ENCODE assay signal across 10 mouse cellular contexts in genomic region chr1:87142456-87142855, GRCm38 (mm10). TPM values are rescaled to one million over a fixed set of nuclear protein-coding genes. Genes with fewer than 3 reads are reported as not detected.
DNase-seq lines count a peak whose midpoint lies in the region; ATAC-seq and TF ChIP-seq lines count a peak whose summit lies in the region.
"Had no signal": no experiment of that assay in that cellular context is flagged by ENCODE, and none has a peak within 500 bp of the region (broad histone marks: within the 10 kb centered on the region; RNA-seq: fewer than 3 reads in every experiment).

No protein-coding gene starts in this region.

- H3K36me3 ChIP-seq in embryonic facial prominence, embryonic 11.5 days (replicated peaks; ENCODE audit: control insufficient read depth, insufficient read depth, low read depth, low read length), result no peaks in the 10 kb centered on the region
- H3K36me3 ChIP-seq in embryonic facial prominence, embryonic 10.5 days (replicated peaks), result no peaks in the 10 kb centered on the region
- H3K36me3 ChIP-seq in forebrain, postnatal 0 days (ENCODE audit: insufficient read depth), result no peaks in the 10 kb centered on the region
- no peaks in the 10 kb centered on the region for H3K36me3 ChIP-seq in midbrain, embryonic 16.5 days (ENCODE audit: control insufficient read depth, insufficient read depth, low read length)

- no peak overlapping the region for H3K4me2 ChIP-seq in embryonic facial prominence, embryonic 11.5 days (ENCODE audit: low read depth, low read length)
- no peak overlapping the region for H3K4me2 ChIP-seq in forebrain, postnatal 0 days (ENCODE audit: low read depth)
- H3K4me2 ChIP-seq in midbrain, embryonic 16.5 days (ENCODE audit: low read length), result no peak overlapping the region

- H3K9ac ChIP-seq in embryonic facial prominence, embryonic 11.5 days (replicated peaks; ENCODE audit: low read length), result no peak overlapping the region
- no peak overlapping the region for H3K9ac ChIP-seq in forebrain, postnatal 0 days
- H3K9ac ChIP-seq in midbrain, embryonic 16.5 days (ENCODE audit: low read depth, low read length), result no peak overlapping the region

- no peak overlapping the region for H3K4me3 ChIP-seq in embryonic facial prominence, embryonic 11.5 days (ENCODE audit: low read depth, low read length)
- H3K4me3 ChIP-seq in embryonic facial prominence, embryonic 10.5 days, result no peak overlapping the region
- no peak overlapping the region for H3K4me3 ChIP-seq in forebrain, postnatal 0 days (ENCODE audit: low read depth, low read length)
- H3K4me3 ChIP-seq in midbrain, embryonic 16.5 days (ENCODE audit: low read depth, low read length), result no peak overlapping the region

- H3K27me3 ChIP-seq in embryonic facial prominence, embryonic 11.5 days (ENCODE audit: control insufficient read depth, insufficient read depth, low read length), result no peaks in the 10 kb centered on the region
- peaks cover under 1% of the 10 kb centered on the region; the same call in 1 of the 2 replicates for H3K27me3 ChIP-seq in embryonic facial prominence, embryonic 10.5 days (replicated peaks; ENCODE audit: low read depth, poor library complexity, severe bottlenecking)
- no peaks in the 10 kb centered on the region for H3K27me3 ChIP-seq in forebrain, postnatal 0 days (ENCODE audit: insufficient read depth, low read length)
- no peaks in the 10 kb centered on the region for H3K27me3 ChIP-seq in midbrain, embryonic 16.5 days (ENCODE audit: control insufficient read depth, insufficient read depth, low read depth, low read length)

- 73% methylated on average over 9 of the region's 9 CpGs for WGBS in embryonic facial prominence, embryonic 11.5 days
- WGBS in embryonic facial prominence, embryonic 10.5 days, result 83% methylated on average over 9 of the region's 9 CpGs
- 47% methylated on average over 9 of the region's 9 CpGs for WGBS in forebrain, postnatal 0 days
- 50% methylated on average over 9 of the region's 9 CpGs for WGBS in midbrain, embryonic 16.5 days

- 0 out of 2 replicates have a peak, but pooled peaks have one; percentile 23 for ATAC-seq in embryonic facial prominence, embryonic 11.5 days (replicated peaks; ENCODE audit: insufficient number of reproducible peaks, low FRiP score, low TSS enrichment, low read depth)
- ATAC-seq in forebrain, postnatal 0 days, result peak; percentile 82
- ATAC-seq in midbrain, embryonic 16.5 days, result peak; percentile 80
- no peak for ATAC-seq in activated CD4-positive, CD25-positive, alpha-beta regulatory T cell, adult 4 months

- intact Hi-C loops in left cerebral cortex, postnatal 10 days (cut with DNase I), result no loop called here

- H3K27ac ChIP-seq in embryonic facial prominence, embryonic 11.5 days (replicated peaks; ENCODE audit: low read depth, low read length), result no peak overlapping the region
- H3K27ac ChIP-seq in embryonic facial prominence, embryonic 10.5 days (replicated peaks), result no peak overlapping the region
- H3K27ac ChIP-seq in forebrain, postnatal 0 days (ENCODE audit: low read depth, low read length), result no peak overlapping the region
- no peak overlapping the region for H3K27ac ChIP-seq in midbrain, embryonic 16.5 days (ENCODE audit: low read length)

- H3K9me3 ChIP-seq in embryonic facial prominence, embryonic 11.5 days (replicated peaks; ENCODE audit: control insufficient read depth, low read length), result no peaks in the 10 kb centered on the region
- no peaks in the 10 kb centered on the region for H3K9me3 ChIP-seq in embryonic facial prominence, embryonic 10.5 days
- no peaks in the 10 kb centered on the region for H3K9me3 ChIP-seq in forebrain, postnatal 0 days (ENCODE audit: low read length)
- H3K9me3 ChIP-seq in midbrain, embryonic 16.5 days (replicated peaks; ENCODE audit: control insufficient read depth, low read length, poor library complexity, severe bottlenecking), result no peaks in the 10 kb centered on the region

- no peak for DNase-seq in embryonic facial prominence, embryonic 11.5 days (ENCODE audit: low spot score)
- DNase-seq in embryonic facial prominence, embryonic 10.5 days (ENCODE audit: low spot score), result no peak
- peak; percentile 68 for DNase-seq in MN1 (ENCODE audit: low spot score)
- DNase-seq in forebrain, postnatal 0 days, result peak; percentile 50
- no peak for DNase-seq in layer of hippocampus, adult 11-12 months (ENCODE audit: low spot score)
- no peak for DNase-seq in left cerebral cortex, postnatal 10 days (ENCODE audit: extremely low spot score in 1 of 2, low spot score in 2 of 2)
- DNase-seq: kidney, adult 2 months; liver had no signal

- H3K4me1 ChIP-seq in embryonic facial prominence, embryonic 11.5 days (ENCODE audit: control insufficient read depth, insufficient read depth, low read length), result no peaks in the 10 kb centered on the region
- no peaks in the 10 kb centered on the region for H3K4me1 ChIP-seq in embryonic facial prominence, embryonic 10.5 days
- H3K4me1 ChIP-seq in forebrain, postnatal 0 days (ENCODE audit: insufficient read depth), result no peaks in the 10 kb centered on the region
- H3K4me1 ChIP-seq in midbrain, embryonic 16.5 days (ENCODE audit: control insufficient read depth, insufficient read depth, low read length), result peaks cover 10% of the 10 kb centered on the region; the same call in 1 of the 2 replicates

- no peak for TF ChIP-seq CTCF in forebrain, postnatal 0 days (IDR thresholded peaks at IDR 0.05; ENCODE audit: low read depth)

RNA-seq across cellular contexts. Expression of gene Ecel1, which starts 13.9 kb away (rescaled TPM):
- 0.74 and 2.1 TPM in 2 replicates for polyA plus RNA-seq in embryonic facial prominence, embryonic 11.5 days (2014; fragmentation: Nextera tagmentation; extraction: Ambion mirVana)
- 1.2 and 3.1 TPM in 2 replicates for polyA plus RNA-seq in embryonic facial prominence, embryonic 10.5 days (2016; fragmentation: Nextera tagmentation; extraction: Ambion mirVana)
- total RNA-seq in forebrain, postnatal 0 days (2014; rRNA removed), result 19.1 and 36.1 TPM in 2 replicates
- 17.8 and 28.5 TPM in 2 replicates for polyA plus RNA-seq in forebrain, postnatal 0 days (2015; fragmentation: Nextera tagmentation; extraction: Ambion mirVana)
- 14.4 and 25.7 TPM in 2 replicates for polyA plus RNA-seq in midbrain, embryonic 16.5 days (2015; fragmentation: Nextera tagmentation; extraction: Ambion mirVana)
- polyA plus RNA-seq in activated CD4-positive, CD25-positive, alpha-beta regulatory T cell, adult 4 months (2017; shearing (Covaris generic)), result under 1 TPM in 1 of 2 experiments, not detected in 1; 0.36 TPM
- total RNA-seq in left cerebral cortex, postnatal 10 days (2021), result 1 to 10 TPM; 4.6 to 6.5 TPM

RNA-seq across cellular contexts. Expression of gene Akp3, which starts 17.7 kb away (rescaled TPM):
- not detected in 2 replicates for polyA plus RNA-seq in embryonic facial prominence, embryonic 11.5 days (2014; fragmentation: Nextera tagmentation; extraction: Ambion mirVana)
- not detected in 2 replicates for polyA plus RNA-seq in embryonic facial prominence, embryonic 10.5 days (2016; fragmentation: Nextera tagmentation; extraction: Ambion mirVana)
- not detected in 2 replicates for total RNA-seq in forebrain, postnatal 0 days (2014; rRNA removed)
- not detected in 2 replicates for polyA plus RNA-seq in forebrain, postnatal 0 days (2015; fragmentation: Nextera tagmentation; extraction: Ambion mirVana)
- polyA plus RNA-seq in midbrain, embryonic 16.5 days (2015; fragmentation: Nextera tagmentation; extraction: Ambion mirVana), result not detected in 2 replicates
- polyA plus RNA-seq in activated CD4-positive, CD25-positive, alpha-beta regulatory T cell, adult 4 months (2017; shearing (Covaris generic)), result not detected
- total RNA-seq in left cerebral cortex, postnatal 10 days (2021), result not detected
- polyA plus RNA-seq: kidney, adult 2 months had no signal

RNA-seq across cellular contexts. Expression of gene Prss56, which starts 40.7 kb away (rescaled TPM):
- 0.28 and 0.74 TPM in 2 replicates for polyA plus RNA-seq in embryonic facial prominence, embryonic 11.5 days (2014; fragmentation: Nextera tagmentation; extraction: Ambion mirVana)
- 0.71 and 0.94 TPM in 2 replicates for polyA plus RNA-seq in embryonic facial prominence, embryonic 10.5 days (2016; fragmentation: Nextera tagmentation; extraction: Ambion mirVana)
- total RNA-seq in forebrain, postnatal 0 days (2014; rRNA removed), result 3.1 and 4.0 TPM in 2 replicates
- 2.5 and 4.3 TPM in 2 replicates for polyA plus RNA-seq in forebrain, postnatal 0 days (2015; fragmentation: Nextera tagmentation; extraction: Ambion mirVana)
- 0.34 TPM in 1 of 2 replicates, not detected in the other for polyA plus RNA-seq in midbrain, embryonic 16.5 days (2015; fragmentation: Nextera tagmentation; extraction: Ambion mirVana)
- not detected for polyA plus RNA-seq in activated CD4-positive, CD25-positive, alpha-beta regulatory T cell, adult 4 months (2017; shearing (Covaris generic))
- 1 to 10 TPM; 2.2 to 2.8 TPM for total RNA-seq in left cerebral cortex, postnatal 10 days (2021)
- polyA plus RNA-seq: kidney, adult 2 months had no signal

RNA-seq across cellular contexts. Expression of gene Alpi, which starts 41.0 kb away (rescaled TPM):
- not detected in 2 replicates for polyA plus RNA-seq in embryonic facial prominence, embryonic 11.5 days (2014; fragmentation: Nextera tagmentation; extraction: Ambion mirVana)
- not detected in 2 replicates for polyA plus RNA-seq in embryonic facial prominence, embryonic 10.5 days (2016; fragmentation: Nextera tagmentation; extraction: Ambion mirVana)
- not detected in 2 replicates for total RNA-seq in forebrain, postnatal 0 days (2014; rRNA removed)
- not detected in 2 replicates for polyA plus RNA-seq in forebrain, postnatal 0 days (2015; fragmentation: Nextera tagmentation; extraction: Ambion mirVana)
- not detected in 2 replicates for polyA plus RNA-seq in midbrain, embryonic 16.5 days (2015; fragmentation: Nextera tagmentation; extraction: Ambion mirVana)
- not detected for polyA plus RNA-seq in activated CD4-positive, CD25-positive, alpha-beta regulatory T cell, adult 4 months (2017; shearing (Covaris generic))
- total RNA-seq in left cerebral cortex, postnatal 10 days (2021), result not detected
- polyA plus RNA-seq: kidney, adult 2 months had no signal

RNA-seq across cellular contexts. Expression of gene Chrnd, which starts 48.0 kb away (rescaled TPM):
- 0.15 and 0.22 TPM in 2 replicates for polyA plus RNA-seq in embryonic facial prominence, embryonic 11.5 days (2014; fragmentation: Nextera tagmentation; extraction: Ambion mirVana)
- 0.13 and 0.17 TPM in 2 replicates for polyA plus RNA-seq in embryonic facial prominence, embryonic 10.5 days (2016; fragmentation: Nextera tagmentation; extraction: Ambion mirVana)
- not detected in 2 replicates for total RNA-seq in forebrain, postnatal 0 days (2014; rRNA removed)
- not detected in 2 replicates for polyA plus RNA-seq in forebrain, postnatal 0 days (2015; fragmentation: Nextera tagmentation; extraction: Ambion mirVana)
- polyA plus RNA-seq in midbrain, embryonic 16.5 days (2015; fragmentation: Nextera tagmentation; extraction: Ambion mirVana), result not detected in 2 replicates
- not detected for polyA plus RNA-seq in activated CD4-positive, CD25-positive, alpha-beta regulatory T cell, adult 4 months (2017; shearing (Covaris generic))
- not detected for total RNA-seq in left cerebral cortex, postnatal 10 days (2021)
- polyA plus RNA-seq: kidney, adult 2 months had no signal

Comparison
In these comparisons a context has a peak if more than half of its experiments do, and no peak if none do; other contexts are left out.
1. DNase-seq: peak in MN1 (single experiment) and forebrain, postnatal 0 days (single experiment); none in embryonic facial prominence, embryonic 11.5 days (single experiment), embryonic facial prominence, embryonic 10.5 days (single experiment), layer of hippocampus, adult 11-12 months (single experiment) and left cerebral cortex, postnatal 10 days (0 of 2).